Mouse (Mus musculus) thymus, adult 2 months (tissue): ENCODE results near the gene Cmc1. TPM values are rescaled to one million over a fixed set of nuclear protein-coding genes. Genes with fewer than 3 reads are reported as not detected.

Experiments used
- DNase-seq: peaks from one replicate; pipeline ENCODE4 v3.0.0; 2021
- H3K27ac ChIP-seq: fragments of 200-500 bp; 2 replicates; pipeline ENCODE4 v1.5.1; 2012; ENCODE audit warnings: low read length, control low read depth; ENCODE audit not compliant: control insufficient read depth, insufficient read depth
- H3K27me3 ChIP-seq: fragments of 200-500 bp; 2 replicates; pipeline ENCODE4 v1.6.1; 2012; ENCODE audit warnings: mild to moderate bottlenecking, low read length, moderate library complexity, mixed read lengths; ENCODE audit not compliant: control insufficient read depth, insufficient read depth
- H3K36me3 ChIP-seq: fragments of 200-500 bp; 2 replicates; pipeline ENCODE4 v1.6.1; 2012; ENCODE audit warnings: mild to moderate bottlenecking, low read length, moderate library complexity; ENCODE audit not compliant: control insufficient read depth, insufficient read depth
- H3K4me1 ChIP-seq: fragments of 200-500 bp; replicated peaks from 2 replicates; pipeline ENCODE4 v1.6.1; 2012; ENCODE audit warnings: low read length; ENCODE audit not compliant: control insufficient read depth, insufficient read depth
- H3K4me3 ChIP-seq: fragments of 200-500 bp; 2 replicates; pipeline ENCODE4 v1.5.1; 2012; ENCODE audit warnings: mild to moderate bottlenecking, low read length, control low read depth, moderate library complexity; ENCODE audit not compliant: control insufficient read depth, insufficient read depth
- CTCF ChIP-seq: fragments of 200-500 bp; IDR thresholded peaks from 2 replicates; pipeline ENCODE4 v1.5.1; 2012; ENCODE audit warnings: mild to moderate bottlenecking, control low read depth, low read length, moderate library complexity, borderline replicate concordance; ENCODE audit not compliant: control insufficient read depth, poor library complexity, insufficient read depth; ENCODE audit errors: extremely low read depth
- POLR2A ChIP-seq: fragments of 200-500 bp; IDR thresholded peaks from 2 replicates; pipeline ENCODE4 v1.6.1; 2012; ENCODE audit warnings: mild to moderate bottlenecking, low read length, control low read depth, moderate library complexity; ENCODE audit not compliant: control insufficient read depth, poor library complexity, insufficient read depth; ENCODE audit errors: extremely low read depth
- WGBS: fragments of 180-500 bp; shearing (Covaris S2); methylation state at CpG from one replicate; pipeline ENCODE4 v1.1.7; 2018; 5-methylcytosine and 5-hydroxymethylcytosine counted together
- polyA plus RNA-seq: library from polyadenylated mRNA; depleted of rRNA; stranded (reverse); fragments of >200 nt; gene quantifications from 2 replicates; pipeline ENCODE4 v1.2.3, GENCODE M21; 2012

Cmc1 gene
- polyA plus RNA-seq, 1 experiment: 1.6 TPM

GRCm38 (mm10) chr9:118187420-118187819, 37.4 kb upstream of the Cmc1 start:
- WGBS: 90% methylated on average over 7 of the region's 7 CpGs
- Histone ChIP-seq H3K36me3 (no peaks in the 10 kb centered on the region), H3K27ac (no peak overlapping the region), H3K27me3 (no peaks in the 10 kb centered on the region), H3K4me3 (no peak overlapping the region), H3K4me1 (no peaks in the 10 kb centered on the region)
- TF ChIP-seq POLR2A (no peak), CTCF (no peak)
- no peak for DNase-seq

GRCm38 (mm10) chr9:118186776-118187175, 36.8 kb upstream of the Cmc1 start:
- H3K4me1 ChIP-seq: no peaks in the 10 kb centered on the region
- DNase-seq: no peak
- H3K27me3 ChIP-seq: no peaks in the 10 kb centered on the region
- no peak overlapping the region for H3K27ac ChIP-seq
- no peak overlapping the region for H3K4me3 ChIP-seq
- no peak for TF ChIP-seq POLR2A
- TF ChIP-seq CTCF: no peak
- no peaks in the 10 kb centered on the region for H3K36me3 ChIP-seq
- WGBS: 88% methylated on average over 10 of the region's 10 CpGs

- H3K27me3 ChIP-seq: no peaks in the 10 kb centered on the region
- H3K4me3 ChIP-seq: no peak overlapping the region
- no peak overlapping the region for H3K27ac ChIP-seq
- TF ChIP-seq CTCF (no peak), POLR2A (no peak)
- H3K4me1 ChIP-seq: no peaks in the 10 kb centered on the region
- DNase-seq: no peak
- 93% methylated on average over 18 of the region's 18 CpGs for WGBS
- H3K36me3 ChIP-seq: no peaks in the 10 kb centered on the region
These were observed 29.4 kb upstream of the Cmc1 start for GRCm38 (mm10) chr9:118179136-118180025.

- Histone ChIP-seq H3K27me3 (no peaks in the 10 kb centered on the region), H3K4me3 (no peak overlapping the region), H3K4me1 (no peaks in the 10 kb centered on the region), H3K27ac (no peak overlapping the region), H3K36me3 (no peaks in the 10 kb centered on the region)
- DNase-seq: no peak
- TF ChIP-seq POLR2A: no peak
- TF ChIP-seq CTCF: no peak
- WGBS: 48% methylated on average over 3 of the region's 3 CpGs
These were observed 26.7 kb upstream of the Cmc1 start for GRCm38 (mm10) chr9:118176687-118177086.

- TF ChIP-seq POLR2A: no peak
- no peak for TF ChIP-seq CTCF
- no peak for DNase-seq
- H3K27me3 ChIP-seq: no peaks in the 10 kb centered on the region
- H3K4me1 ChIP-seq: no peaks in the 10 kb centered on the region
- no peaks in the 10 kb centered on the region for H3K36me3 ChIP-seq
- H3K27ac ChIP-seq: no peak overlapping the region
- WGBS: 93% methylated on average over 4 of the region's 4 CpGs
- no peak overlapping the region for H3K4me3 ChIP-seq
These were observed 25.4 kb upstream of the Cmc1 start for GRCm38 (mm10) chr9:118175411-118175810.

- TF ChIP-seq POLR2A (no peak), CTCF (no peak)
- 91% methylated on average over 4 of the region's 4 CpGs for whole genome bisulfite sequencing
- DNase-seq: no peak
- Histone ChIP-seq H3K27ac (no peak overlapping the region), H3K4me1 (no peaks in the 10 kb centered on the region), H3K36me3 (no peaks in the 10 kb centered on the region), H3K4me3 (no peak overlapping the region), H3K27me3 (no peaks in the 10 kb centered on the region)
These were observed 23.1 kb upstream of the Cmc1 start for GRCm38 (mm10) chr9:118173086-118173485.
